Mouse (Mus musculus): ENCODE results near the gene Gbp7.

DNA sequence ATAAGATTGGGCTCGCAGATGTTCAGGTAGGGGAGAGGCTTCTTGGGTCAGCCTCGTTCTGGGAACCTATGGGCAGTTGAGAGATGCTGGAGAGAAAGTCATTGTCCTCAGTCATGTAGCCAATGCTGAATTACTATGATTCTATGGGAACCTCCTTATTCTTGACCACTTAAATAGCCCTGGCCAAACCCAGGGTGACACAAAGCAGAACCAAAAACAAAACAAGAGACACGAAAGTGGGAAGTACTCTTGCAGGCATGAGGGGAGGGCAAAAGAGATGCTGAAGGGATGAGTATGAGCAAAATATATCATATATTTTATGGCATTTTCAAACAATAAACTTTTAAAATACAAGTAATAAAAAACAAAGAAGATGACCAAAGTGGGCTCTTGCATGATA, 47.0 kb downstream of the Gbp7 start:
- no peak for TF ChIP-seq CTCF (IDR thresholded peaks at IDR 0.05; ENCODE audit: low read depth)
- no peak for TF ChIP-seq EP300 (IDR thresholded peaks at IDR 0.05; ENCODE audit: low read depth)

Measured in heart, postnatal 0 days (tissue).